Mouse (Mus musculus): ENCODE measurements around the gene Atp1b1.

DNA sequence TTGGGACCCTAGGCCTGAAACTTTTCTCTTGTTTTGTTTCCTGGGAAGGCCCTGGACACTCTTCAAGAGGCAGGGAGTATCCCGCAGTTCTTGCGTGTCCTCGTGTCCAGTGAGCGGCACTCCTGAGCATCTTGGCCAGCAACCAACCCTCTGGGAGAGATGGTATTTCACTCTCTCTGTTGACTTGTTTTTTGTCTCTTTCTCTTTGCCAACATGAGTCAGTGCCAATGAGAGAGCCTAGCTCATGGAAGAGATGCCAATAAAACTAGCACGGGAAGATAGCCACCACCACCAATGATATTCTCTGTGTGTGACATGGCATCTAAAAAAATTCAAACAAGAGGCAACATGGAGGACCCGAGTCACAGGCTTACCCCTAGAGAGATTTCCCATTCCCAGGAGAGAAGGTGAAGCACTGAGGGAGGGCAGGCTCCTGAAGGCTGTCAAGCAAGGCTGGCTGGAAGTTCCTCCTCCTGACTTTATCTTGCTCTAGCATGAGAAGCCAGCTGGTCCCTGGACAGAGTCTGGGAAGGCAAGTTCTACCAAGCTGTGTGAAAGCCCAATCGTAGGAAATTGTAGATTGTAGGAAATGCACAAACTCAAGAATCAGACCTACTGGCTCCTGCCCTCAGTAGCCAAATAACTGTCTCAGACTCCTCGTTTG lies 35.0 kb upstream of the Atp1b1 start:
- TF ChIP-seq EP300 (IDR thresholded peaks at IDR 0.05; ENCODE audit: low read depth) (no peak), CTCF (IDR thresholded peaks at IDR 0.05; ENCODE audit: low read depth) (no peak)
